Mouse (Mus musculus): Measurements from ENCODE around the gene 2300003K06Rik. TPM values are rescaled to one million over a fixed set of nuclear protein-coding genes. Genes with fewer than 3 reads are reported as not detected.
"Not testable (repeated sequence)": the region's sequence is repeated elsewhere in the genome, so short reads cannot be mapped to it uniquely, and the experiment has no call there.

The 2300003K06Rik gene
- polyA plus RNA-seq, 1 experiment from 2014 or later, result not detected

- not testable (repeated sequence) for H3K9me3 ChIP-seq (replicated peaks); H3K4me1 ChIP-seq (replicated peaks); H3K27me3 ChIP-seq; H3K4me2 ChIP-seq; H3K4me3 ChIP-seq; H3K27ac ChIP-seq; H3K9ac ChIP-seq; ATAC-seq (replicated peaks; ENCODE audit: insufficient number of reproducible peaks, insufficient read depth, low FRiP score, low read depth); H3K36me3 ChIP-seq
- no CpG with 5 or more reads among the region's 1 CpGs for WGBS
Measured at GRCm38 (mm10) chr11:99804346-99804745, 33.5 kb downstream of the 2300003K06Rik start, which contains the start of gene Gm11554. TSS of gene Gm11554 (minus strand) at chr11:99804446.

- WGBS, result no CpG with 5 or more reads among the region's 1 CpGs
- ATAC-seq (replicated peaks; ENCODE audit: insufficient number of reproducible peaks, insufficient read depth, low FRiP score, low read depth); H3K9ac ChIP-seq; H3K36me3 ChIP-seq; H3K9me3 ChIP-seq (replicated peaks); H3K4me2 ChIP-seq; H3K27ac ChIP-seq; H3K4me1 ChIP-seq (replicated peaks); H3K4me3 ChIP-seq; H3K27me3 ChIP-seq: not testable (repeated sequence)
Measured at GRCm38 (mm10) chr11:99798832-99799231, 39.0 kb downstream of the 2300003K06Rik start, which contains the start of gene Gm11569. TSS of gene Gm11569 (minus strand) at chr11:99798932.

- Histone ChIP-seq H3K27me3 (no peaks in the 10 kb centered on the region), H3K36me3 (no peaks in the 10 kb centered on the region), H3K9me3 (replicated peaks) (no peaks in the 10 kb centered on the region), H3K4me2 (no peak within 1 kb of the TSS), H3K27ac (no peak within 1 kb of the TSS), H3K4me3 (no peak within 1 kb of the TSS), H3K4me1 (replicated peaks) (no peaks in the 10 kb centered on the region), H3K9ac (no peak within 1 kb of the TSS)
- ATAC-seq (replicated peaks; ENCODE audit: insufficient number of reproducible peaks, insufficient read depth, low FRiP score, low read depth), result no peak
- WGBS, result 71% methylated on average over 2 of the region's 2 CpGs
Measured at GRCm38 (mm10) chr11:99793367-99793766, 44.5 kb downstream of the 2300003K06Rik start, which contains the start of gene Gm11596. TSS of gene Gm11596 (minus strand) at chr11:99793467.

Other genes starting within 250 kb of the 2300003K06Rik start
- gene Krtap1-3, start 246.7 kb downstream of the 2300003K06Rik start, polyA plus RNA-seq (2015; fragmentation: Nextera tagmentation; extraction: Ambion mirVana), result not detected in 2 replicates
- not detected in 2 replicates for gene Krtap9-3, start 240.0 kb downstream of the 2300003K06Rik start, polyA plus RNA-seq (2015; fragmentation: Nextera tagmentation; extraction: Ambion mirVana)
- not detected in 2 replicates for gene Gm11938, start 234.8 kb downstream of the 2300003K06Rik start, polyA plus RNA-seq (2015; fragmentation: Nextera tagmentation; extraction: Ambion mirVana)
- gene Gm11937, start 227.9 kb downstream of the 2300003K06Rik start, polyA plus RNA-seq (2015; fragmentation: Nextera tagmentation; extraction: Ambion mirVana), result not detected in 2 replicates
- gene Krtap2-4, start 223.2 kb downstream of the 2300003K06Rik start, polyA plus RNA-seq (2015; fragmentation: Nextera tagmentation; extraction: Ambion mirVana), result not detected in 2 replicates
- gene Gm11562, start 217.6 kb downstream of the 2300003K06Rik start, polyA plus RNA-seq (2015; fragmentation: Nextera tagmentation; extraction: Ambion mirVana), result not detected in 2 replicates
- gene Krtap4-1, start 209.8 kb downstream of the 2300003K06Rik start, polyA plus RNA-seq (2015; fragmentation: Nextera tagmentation; extraction: Ambion mirVana), result not detected in 2 replicates
- not detected in 2 replicates for gene Krtap4-2, start 203.0 kb downstream of the 2300003K06Rik start, polyA plus RNA-seq (2015; fragmentation: Nextera tagmentation; extraction: Ambion mirVana)
- not detected in 2 replicates for gene Krtap4-7, start 194.0 kb downstream of the 2300003K06Rik start, polyA plus RNA-seq (2015; fragmentation: Nextera tagmentation; extraction: Ambion mirVana)
- not detected in 2 replicates for gene Gm11555, start 187.8 kb downstream of the 2300003K06Rik start, polyA plus RNA-seq (2015; fragmentation: Nextera tagmentation; extraction: Ambion mirVana)
- gene Gm11563, start 179.1 kb downstream of the 2300003K06Rik start, polyA plus RNA-seq (2015; fragmentation: Nextera tagmentation; extraction: Ambion mirVana), result not detected in 2 replicates
- gene Krtap4-6, start 172.1 kb downstream of the 2300003K06Rik start, polyA plus RNA-seq (2015; fragmentation: Nextera tagmentation; extraction: Ambion mirVana), result not detected in 2 replicates
- gene Gm14190, start 147.3 kb downstream of the 2300003K06Rik start, polyA plus RNA-seq (2015; fragmentation: Nextera tagmentation; extraction: Ambion mirVana), result not detected in 2 replicates
- not detected in 2 replicates for gene Gm14180, start 103.8 kb downstream of the 2300003K06Rik start, polyA plus RNA-seq (2015; fragmentation: Nextera tagmentation; extraction: Ambion mirVana)
- gene Gm11595, start 65.2 kb downstream of the 2300003K06Rik start, polyA plus RNA-seq (2015; fragmentation: Nextera tagmentation; extraction: Ambion mirVana), result not detected in 2 replicates
- not detected in 2 replicates for gene Krtap4-8, start 57.4 kb downstream of the 2300003K06Rik start, polyA plus RNA-seq (2015; fragmentation: Nextera tagmentation; extraction: Ambion mirVana)
- not detected in 2 replicates for gene Krtap4-9, start 52.9 kb downstream of the 2300003K06Rik start, polyA plus RNA-seq (2015; fragmentation: Nextera tagmentation; extraction: Ambion mirVana)
- not detected in 2 replicates for gene Gm11596, start 44.6 kb downstream of the 2300003K06Rik start, polyA plus RNA-seq (2015; fragmentation: Nextera tagmentation; extraction: Ambion mirVana)
- not detected in 2 replicates for gene Gm11569, start 39.1 kb downstream of the 2300003K06Rik start, polyA plus RNA-seq (2015; fragmentation: Nextera tagmentation; extraction: Ambion mirVana)
- gene Gm11554, start 33.6 kb downstream of the 2300003K06Rik start, polyA plus RNA-seq (2015; fragmentation: Nextera tagmentation; extraction: Ambion mirVana), result not detected in 2 replicates
- not detected in 2 replicates for gene Krtap4-13, start 28.2 kb downstream of the 2300003K06Rik start, polyA plus RNA-seq (2015; fragmentation: Nextera tagmentation; extraction: Ambion mirVana)
- gene Gm11564, start 22.4 kb downstream of the 2300003K06Rik start, polyA plus RNA-seq (2015; fragmentation: Nextera tagmentation; extraction: Ambion mirVana), result not detected in 2 replicates
- gene Krtap4-16, start 13.5 kb upstream of the 2300003K06Rik start, polyA plus RNA-seq (2015; fragmentation: Nextera tagmentation; extraction: Ambion mirVana), result not detected in 2 replicates
- gene Gm11568, start 19.9 kb upstream of the 2300003K06Rik start, polyA plus RNA-seq (2015; fragmentation: Nextera tagmentation; extraction: Ambion mirVana), result not detected in 2 replicates
- gene Gm11559, start 26.4 kb upstream of the 2300003K06Rik start, polyA plus RNA-seq (2015; fragmentation: Nextera tagmentation; extraction: Ambion mirVana), result not detected in 2 replicates
- not detected in 2 replicates for gene Krtap9-1, start 35.3 kb upstream of the 2300003K06Rik start, polyA plus RNA-seq (2015; fragmentation: Nextera tagmentation; extraction: Ambion mirVana)
- not detected in 2 replicates for gene Gm11567, start 41.1 kb upstream of the 2300003K06Rik start, polyA plus RNA-seq (2015; fragmentation: Nextera tagmentation; extraction: Ambion mirVana)
- gene Krtap31-1, start 69.9 kb upstream of the 2300003K06Rik start, polyA plus RNA-seq (2015; fragmentation: Nextera tagmentation; extraction: Ambion mirVana), result not detected in 2 replicates
- gene Gm11565, start 76.7 kb upstream of the 2300003K06Rik start, polyA plus RNA-seq (2015; fragmentation: Nextera tagmentation; extraction: Ambion mirVana), result not detected in 2 replicates
- not detected in 2 replicates for gene Krtap31-2, start 98.2 kb upstream of the 2300003K06Rik start, polyA plus RNA-seq (2015; fragmentation: Nextera tagmentation; extraction: Ambion mirVana)
- not detected in 2 replicates for gene Krtap9-5, start 110.4 kb upstream of the 2300003K06Rik start, polyA plus RNA-seq (2015; fragmentation: Nextera tagmentation; extraction: Ambion mirVana)
- gene Krtap29-1, start 141.0 kb upstream of the 2300003K06Rik start, polyA plus RNA-seq (2015; fragmentation: Nextera tagmentation; extraction: Ambion mirVana), result not detected in 2 replicates
- not detected in 2 replicates for gene Krtap16-1, start 148.5 kb upstream of the 2300003K06Rik start, polyA plus RNA-seq (2015; fragmentation: Nextera tagmentation; extraction: Ambion mirVana)
- gene Krtap17-1, start 155.9 kb upstream of the 2300003K06Rik start, polyA plus RNA-seq (2015; fragmentation: Nextera tagmentation; extraction: Ambion mirVana), result 0.76 TPM in 1 of 2 replicates, not detected in the other
- gene Krt33a, start 178.1 kb upstream of the 2300003K06Rik start, polyA plus RNA-seq (2015; fragmentation: Nextera tagmentation; extraction: Ambion mirVana), result not detected in 2 replicates
- 0.09 TPM in 1 of 2 replicates, not detected in the other for gene Krt33b, start 191.8 kb upstream of the 2300003K06Rik start, polyA plus RNA-seq (2015; fragmentation: Nextera tagmentation; extraction: Ambion mirVana)
- gene Krt34, start 203.5 kb upstream of the 2300003K06Rik start, polyA plus RNA-seq (2015; fragmentation: Nextera tagmentation; extraction: Ambion mirVana), result not detected in 2 replicates
- gene Krt31, start 212.5 kb upstream of the 2300003K06Rik start, polyA plus RNA-seq (2015; fragmentation: Nextera tagmentation; extraction: Ambion mirVana), result not detected in 2 replicates